Mouse (Mus musculus) B cell, adult 62 days (primary cell): ENCODE results near the gene Lcn2. TPM values are rescaled to one million over a fixed set of nuclear protein-coding genes. Genes with fewer than 3 reads are reported as not detected.

Experiments
- total RNA-seq: library from RNA; stranded (reverse); gene quantifications from 4 replicates; pipeline ENCODE4 v1.2.4, GENCODE M21; 2023

The Lcn2 gene
- 1.1 to 2.4 TPM (median 2.2 TPM) in 3 of 4 replicates, not detected in the other for total RNA-seq

DNA sequence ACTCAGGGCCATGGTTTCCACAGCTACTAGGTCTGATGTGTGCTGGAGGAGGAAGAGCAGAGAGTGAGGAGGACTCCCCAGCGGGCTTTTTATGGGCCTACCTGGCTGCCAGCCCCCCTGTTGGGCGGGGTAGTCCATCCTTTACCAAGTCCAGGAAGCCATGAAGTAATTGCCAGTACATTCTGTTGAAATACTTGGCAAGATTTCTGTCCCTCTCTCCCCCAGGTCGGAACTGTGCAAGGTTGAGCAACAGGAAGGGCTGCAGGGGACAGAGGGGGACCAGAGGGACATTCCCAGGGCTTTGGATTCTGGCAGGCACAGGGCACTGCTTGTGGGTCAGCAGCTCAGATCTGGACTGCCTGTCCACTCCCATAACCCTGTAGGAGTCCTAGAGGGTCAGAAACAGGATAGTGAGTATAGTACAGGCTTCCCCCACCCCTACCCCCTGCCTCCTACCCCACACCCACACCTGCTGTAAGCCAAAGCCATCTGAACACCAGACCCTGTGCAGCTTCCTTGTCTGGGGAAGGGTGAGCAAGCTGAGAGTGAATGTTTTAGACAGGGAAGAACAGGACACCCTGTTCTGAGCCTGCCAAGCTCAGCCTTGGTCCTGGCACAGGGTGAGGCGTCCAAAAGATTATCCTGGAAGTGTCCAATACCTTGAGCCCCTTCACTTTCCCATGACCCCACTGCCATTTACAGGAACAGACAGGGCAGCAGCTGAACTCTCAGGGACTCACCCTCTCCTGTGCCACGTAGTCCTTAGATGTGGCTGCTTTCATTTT is at the start of gene Lcn2:
Gene Lcn2, minus strand, starts transcription at position 547 of the 785 bp plus-strand sequence.

DNA sequence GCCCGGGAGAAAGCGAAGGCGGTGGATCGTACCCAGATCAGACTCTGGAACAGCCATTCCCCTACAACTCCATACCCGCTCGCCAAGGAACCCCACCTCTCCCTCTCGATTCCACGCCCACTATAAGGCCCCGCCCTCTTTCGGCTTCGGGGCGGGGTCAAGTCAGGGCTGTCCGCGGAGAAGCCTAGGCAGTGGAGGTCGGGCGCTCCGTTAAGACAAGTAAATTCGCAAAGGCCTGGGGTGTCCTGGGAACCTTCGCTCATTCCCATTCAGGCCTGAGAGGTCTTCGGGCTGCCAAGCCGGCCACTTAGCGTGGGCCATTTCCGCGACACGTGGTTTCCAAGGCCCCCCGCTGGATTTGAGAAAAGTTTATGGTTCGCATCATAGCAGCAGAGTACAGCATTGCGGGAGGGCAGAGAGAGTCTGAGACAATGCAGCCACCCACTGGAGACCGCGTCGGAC is 7.5 kb upstream of the Lcn2 start, which contains the start of gene Ptges2:
Gene Ptges2, plus strand, starts transcription at position 413 of the 462 bp plus-strand sequence.

DNA sequence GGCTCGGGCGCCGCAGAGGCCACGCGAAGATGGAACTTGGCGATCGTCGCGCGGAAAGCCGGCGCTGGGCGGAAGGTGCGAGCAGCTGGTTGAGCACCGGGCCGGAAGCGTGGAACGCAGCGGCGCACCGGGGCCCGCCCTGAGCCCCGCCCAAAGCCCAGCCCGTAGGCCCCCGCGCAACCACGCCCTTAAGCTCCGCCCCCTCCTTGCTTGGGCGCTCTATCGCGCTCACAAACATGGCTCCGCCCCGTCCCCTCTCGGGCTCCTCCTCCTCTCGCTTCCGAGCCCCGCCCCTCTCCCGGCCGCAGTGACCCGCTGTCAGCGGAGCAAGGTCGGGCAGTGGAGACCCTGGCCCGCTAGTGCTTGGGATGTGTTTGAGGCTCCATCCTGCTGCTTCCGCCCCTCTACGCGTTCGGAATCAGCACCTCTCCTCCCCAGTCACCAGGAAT is 6.3 kb downstream of the Lcn2 start, which contains the start of gene 1110008P14Rik:
Gene 1110008P14Rik, minus strand, starts transcription at position 164 of the 449 bp plus-strand sequence.

DNA sequence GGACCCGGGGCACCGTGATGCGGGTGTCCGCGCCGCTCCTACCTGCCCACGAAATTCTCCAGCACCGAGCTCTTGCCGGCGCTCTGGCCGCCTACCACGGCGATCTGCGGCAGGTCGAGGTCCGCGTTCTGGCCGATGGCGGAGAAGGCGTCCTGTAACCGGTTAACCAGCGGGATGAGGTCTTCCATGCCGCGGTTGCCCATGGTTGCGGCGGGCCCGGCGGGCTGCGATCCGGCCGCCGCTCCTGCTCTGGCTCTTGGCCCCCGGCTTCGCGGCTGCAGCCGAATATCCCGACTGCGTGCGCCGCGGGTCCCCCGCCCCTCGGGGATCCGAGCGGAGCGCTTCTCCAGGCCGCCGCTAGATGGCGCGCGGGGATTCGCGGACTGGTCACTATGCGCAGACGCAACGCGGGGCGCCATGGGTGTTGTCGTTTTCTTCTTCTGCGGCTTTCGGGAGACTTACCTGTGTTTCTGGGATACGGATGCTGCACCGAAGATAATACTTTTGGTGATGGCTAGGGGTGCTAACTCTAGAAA is 35.0 kb downstream of the Lcn2 start, which contains the start of gene Dnm1:
Gene Dnm1, minus strand, starts transcription at position 332 of the 536 bp plus-strand sequence.

DNA sequence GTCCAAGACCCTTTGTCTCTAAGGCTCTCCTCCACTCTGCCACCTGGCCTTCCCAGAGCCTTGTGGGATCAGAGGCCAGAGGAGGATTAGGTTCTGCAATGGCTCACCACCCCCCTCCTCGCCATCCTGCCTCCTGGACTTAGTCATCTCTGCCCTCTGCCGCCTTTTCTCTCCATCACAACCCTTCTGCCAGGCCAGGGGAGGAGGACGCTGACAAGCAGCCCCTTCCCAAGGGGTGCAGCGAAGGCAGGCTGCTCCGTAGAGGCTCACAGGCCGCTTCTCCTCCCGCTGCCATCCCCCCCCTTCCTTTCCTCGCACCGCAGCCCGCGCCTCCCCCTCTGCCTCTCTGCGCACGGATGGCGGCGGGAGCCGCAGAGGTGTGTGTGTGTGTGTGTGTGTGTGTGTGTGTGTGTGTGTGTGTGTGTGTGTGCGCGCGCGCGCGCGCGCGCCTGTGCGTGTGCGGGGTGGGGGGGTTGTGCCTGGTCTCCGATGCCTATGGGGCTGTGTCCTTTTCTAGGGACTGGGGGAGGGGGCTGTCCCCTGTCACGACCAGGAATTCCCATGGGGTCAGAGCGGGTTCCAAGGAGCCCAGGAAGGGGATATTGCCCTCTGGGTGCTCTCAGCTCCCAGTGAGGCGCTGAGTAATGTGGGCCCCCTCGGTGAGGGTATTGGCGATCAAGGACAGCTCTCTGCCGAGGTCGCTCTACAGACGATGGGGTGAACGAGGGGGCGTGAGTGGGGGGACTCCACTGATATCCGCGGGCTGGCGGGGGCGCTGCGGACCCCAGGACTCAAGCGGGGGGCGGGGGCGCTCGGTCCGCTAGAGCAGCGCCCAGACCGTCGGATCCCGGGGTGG is 35.7 kb downstream of the Lcn2 start, which contains the start of gene Ciz1:
Gene Ciz1, plus strand, starts transcription at position 177 of the 856 bp plus-strand sequence.

Other genes with a start within 250 kb of the Lcn2 start
- gene Prrc2b, start 237.2 kb downstream of the Lcn2 start, total RNA-seq = 94.0 to 99.1 TPM (median 96.9 TPM) in 4 replicates
- gene Pomt1, start 151.7 kb downstream of the Lcn2 start, total RNA-seq = 16.1 to 20.4 TPM (median 18.2 TPM) in 4 replicates
- gene Uck1, start 128.1 kb downstream of the Lcn2 start, total RNA-seq = 120 to 136 TPM (median 126 TPM) in 4 replicates
- 60.2 to 74.9 TPM (median 69.9 TPM) in 4 replicates for gene Golga2, start 100.9 kb downstream of the Lcn2 start, total RNA-seq
- 75.2 to 96.3 TPM (median 76.7 TPM) in 4 replicates for gene Swi5, start 100.2 kb downstream of the Lcn2 start, total RNA-seq
- 129 to 145 TPM (median 135 TPM) in 4 replicates for gene Ciz1, start 35.9 kb downstream of the Lcn2 start, total RNA-seq
- gene Dnm1, start 34.9 kb downstream of the Lcn2 start, total RNA-seq = 0.53 TPM in 1 of 4 replicates, not detected in the others
- gene 1110008P14Rik, start 6.3 kb downstream of the Lcn2 start, total RNA-seq = 45.9 to 49.6 TPM (median 48.1 TPM) in 4 replicates
- gene Ptges2, start 7.6 kb upstream of the Lcn2 start, total RNA-seq = 7.4 to 9.9 TPM (median 9.3 TPM) in 4 replicates
- gene Naif1, start 62.2 kb upstream of the Lcn2 start, total RNA-seq = 4.3 to 4.8 TPM (median 4.6 TPM) in 4 replicates
- gene Slc25a25, start 63.2 kb upstream of the Lcn2 start, total RNA-seq = 38.8 to 45.2 TPM (median 41.0 TPM) in 4 replicates
- gene Fam102a, start 147.1 kb upstream of the Lcn2 start, total RNA-seq = 67.0 to 70.2 TPM (median 68.4 TPM) in 4 replicates
- 51.3 to 67.8 TPM (median 59.1 TPM) in 4 replicates for gene Dpm2, start 182.6 kb upstream of the Lcn2 start, total RNA-seq
- 0.57 to 2.8 TPM (median 1.4 TPM) in 4 replicates for gene Pip5kl1, start 186.5 kb upstream of the Lcn2 start, total RNA-seq
- not detected in 4 replicates for gene 9430097D07Rik, start 187.4 kb upstream of the Lcn2 start, total RNA-seq
- 59.5 to 63.4 TPM (median 60.8 TPM) in 4 replicates for gene St6galnac4, start 198.8 kb upstream of the Lcn2 start, total RNA-seq
- 6.1 to 11.7 TPM (median 8.8 TPM) in 4 replicates for gene St6galnac6, start 211.5 kb upstream of the Lcn2 start, total RNA-seq
- gene Ak1, start 233.5 kb upstream of the Lcn2 start, total RNA-seq = 0.29 to 1.5 TPM (median 1.2 TPM) in 3 of 4 replicates, not detected in the other